In the genomic region with DNA sequence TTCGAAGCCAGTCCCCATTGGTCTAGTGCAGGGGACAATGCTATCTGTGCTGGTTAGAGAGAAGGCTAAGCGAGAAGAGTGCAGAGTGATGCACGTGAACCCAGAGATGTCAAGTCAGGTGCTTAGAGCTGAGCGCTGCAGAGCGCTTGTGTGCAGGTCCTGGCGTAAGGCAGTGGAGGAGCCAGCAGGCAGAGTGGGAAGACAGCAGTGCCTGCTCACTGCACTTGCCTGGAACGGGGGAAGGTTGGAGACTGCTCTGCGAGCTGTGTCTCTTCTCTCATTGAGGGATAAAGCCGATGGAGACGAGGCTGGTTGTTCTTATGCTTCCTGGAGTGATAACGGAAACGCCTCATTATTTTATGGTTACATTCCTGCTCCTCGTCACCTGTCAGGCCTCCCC, we compare ENCODE assay signal across 23 mouse cellular contexts. TPM values are rescaled to one million over a fixed set of nuclear protein-coding genes. Genes with fewer than 3 reads are reported as not detected.
DNase-seq lines count a peak whose midpoint lies in the region; ATAC-seq lines count a peak whose summit lies in the region.
"Had no signal": no experiment of that assay in that cellular context is flagged by ENCODE, and none has a peak within 500 bp of the region (broad histone marks: within the 10 kb centered on the region; RNA-seq: fewer than 3 reads in every experiment).

No protein-coding gene starts in this region.

- H3K27ac ChIP-seq in intestine, embryonic 14.5 days (ENCODE audit: low read depth): no peak overlapping the region
- no peak overlapping the region for H3K27ac ChIP-seq in intestine, embryonic 15.5 days
- H3K27ac ChIP-seq: embryonic facial prominence, embryonic 12.5 days; forebrain, embryonic 15.5 days; heart, embryonic 15.5 days; hindbrain, embryonic 13.5 days; hindbrain, postnatal 0 days had no signal

- H3K9ac ChIP-seq in intestine, embryonic 14.5 days (ENCODE audit: low read length): no peak overlapping the region
- no peak overlapping the region for H3K9ac ChIP-seq in intestine, embryonic 15.5 days
- H3K9ac ChIP-seq: embryonic facial prominence, embryonic 12.5 days; forebrain, embryonic 15.5 days; heart, embryonic 15.5 days; hindbrain, embryonic 13.5 days had no signal

- WGBS in intestine, embryonic 14.5 days: 55% methylated on average over 13 of the region's 13 CpGs
- WGBS in intestine, embryonic 15.5 days: 55% methylated on average over 13 of the region's 13 CpGs

- H3K4me1 ChIP-seq in intestine, embryonic 14.5 days (replicated peaks; ENCODE audit: control insufficient read depth, insufficient read depth, low read length): no peaks in the 10 kb centered on the region
- H3K4me1 ChIP-seq in intestine, embryonic 15.5 days (replicated peaks): no peaks in the 10 kb centered on the region
- H3K4me1 ChIP-seq: embryonic facial prominence, embryonic 12.5 days; forebrain, embryonic 15.5 days; heart, embryonic 15.5 days; hindbrain, embryonic 13.5 days had no signal

- 0 out of 2 replicates have a peak, but pooled peaks have one; percentile 27 for ATAC-seq in intestine, embryonic 14.5 days (replicated peaks; ENCODE audit: low FRiP score, low TSS enrichment, low read depth)
- no peak for ATAC-seq in intestine, embryonic 15.5 days
- ATAC-seq in cerebellum, adult (ENCODE audit: insufficient number of reproducible peaks, low FRiP score, low TSS enrichment): no peak
- ATAC-seq: activated CD4-positive, CD25-positive, alpha-beta regulatory T cell, adult 4 months; forebrain, embryonic 15.5 days; hindbrain, postnatal 0 days; Patski had no signal

- H3K4me3 ChIP-seq in intestine, embryonic 14.5 days (ENCODE audit: low read depth, low read length): no peak overlapping the region
- H3K4me3 ChIP-seq in intestine, embryonic 15.5 days (replicated peaks): no peak overlapping the region
- H3K4me3 ChIP-seq: embryonic facial prominence, embryonic 12.5 days; forebrain, embryonic 15.5 days; heart, embryonic 15.5 days; hindbrain, embryonic 13.5 days had no signal

- no peak for DNase-seq in intestine, embryonic 14.5 days (ENCODE audit: low spot score)
- DNase-seq in right cerebral cortex, adult 18-20 months: peak; percentile 40
- no peak for DNase-seq in right cerebral cortex, postnatal 10 days (ENCODE audit: low spot score in 2 of 2)
- peak; percentile 50 for DNase-seq in layer of hippocampus, adult 9-11 months
- no peak for DNase-seq in thymus, adult 18-20 months
- DNase-seq: adrenal gland, postnatal 14 days; cerebellum, adult 2 months; cerebellum, postnatal 10 days; gastrocnemius, postnatal 25 days; heart, adult 18-20 months; heart, postnatal 14 days had no signal

- H3K4me2 ChIP-seq in intestine, embryonic 14.5 days (ENCODE audit: low read length): no peak overlapping the region
- H3K4me2 ChIP-seq in intestine, embryonic 15.5 days (replicated peaks): no peak overlapping the region
- H3K4me2 ChIP-seq: embryonic facial prominence, embryonic 12.5 days; forebrain, embryonic 15.5 days; heart, embryonic 11.5 days; heart, embryonic 15.5 days; hindbrain, embryonic 13.5 days had no signal

- H3K27me3 ChIP-seq in intestine, embryonic 14.5 days (replicated peaks; ENCODE audit: control insufficient read depth, insufficient read depth, low read length): no peaks in the 10 kb centered on the region
- H3K27me3 ChIP-seq in intestine, embryonic 15.5 days (replicated peaks): no peaks in the 10 kb centered on the region
- H3K27me3 ChIP-seq: CH12.LX; embryonic facial prominence, embryonic 12.5 days; forebrain, embryonic 15.5 days; heart, embryonic 15.5 days; hindbrain, embryonic 13.5 days; Patski had no signal

- no peaks in the 10 kb centered on the region for H3K9me3 ChIP-seq in intestine, embryonic 14.5 days (ENCODE audit: control insufficient read depth, low read length)
- no peaks in the 10 kb centered on the region for H3K9me3 ChIP-seq in intestine, embryonic 15.5 days
- H3K9me3 ChIP-seq: embryonic facial prominence, embryonic 12.5 days; forebrain, embryonic 15.5 days; heart, embryonic 15.5 days; hindbrain, embryonic 13.5 days had no signal

- H3K36me3 ChIP-seq in intestine, embryonic 14.5 days (ENCODE audit: control insufficient read depth, insufficient read depth, low read length): peaks cover 71% of the 10 kb centered on the region
- H3K36me3 ChIP-seq in intestine, embryonic 15.5 days: peaks cover 19% of the 10 kb centered on the region

RNA-seq across cellular contexts. Expression of gene Pigb, which starts 25.5 kb away (rescaled TPM):
- 18.5 and 19.6 TPM in 2 replicates for polyA plus RNA-seq in intestine, embryonic 14.5 days (2014; fragmentation: Nextera tagmentation; extraction: Ambion mirVana)
- polyA plus RNA-seq in intestine, embryonic 15.5 days (2015; fragmentation: Nextera tagmentation; extraction: Ambion mirVana): 14.0 and 14.9 TPM in 2 replicates

RNA-seq across cellular contexts. Expression of gene Ccpg1, which starts 29.5 kb away (rescaled TPM):
- 21.8 and 22.4 TPM in 2 replicates for polyA plus RNA-seq in intestine, embryonic 14.5 days (2014; fragmentation: Nextera tagmentation; extraction: Ambion mirVana)
- polyA plus RNA-seq in intestine, embryonic 15.5 days (2015; fragmentation: Nextera tagmentation; extraction: Ambion mirVana): 25.0 and 25.4 TPM in 2 replicates

RNA-seq across cellular contexts. Expression of gene Ccpg1os, which starts 29.5 kb away (rescaled TPM):
- 11.1 and 12.2 TPM in 2 replicates for polyA plus RNA-seq in intestine, embryonic 14.5 days (2014; fragmentation: Nextera tagmentation; extraction: Ambion mirVana)
- 11.8 and 12.0 TPM in 2 replicates for polyA plus RNA-seq in intestine, embryonic 15.5 days (2015; fragmentation: Nextera tagmentation; extraction: Ambion mirVana)

RNA-seq across cellular contexts. Expression of gene Rab27a, which starts 29.9 kb away (rescaled TPM):
- 2.1 and 2.9 TPM in 2 replicates for polyA plus RNA-seq in intestine, embryonic 14.5 days (2014; fragmentation: Nextera tagmentation; extraction: Ambion mirVana)
- 7.9 and 9.0 TPM in 2 replicates for polyA plus RNA-seq in intestine, embryonic 15.5 days (2015; fragmentation: Nextera tagmentation; extraction: Ambion mirVana)

RNA-seq across cellular contexts. Expression of gene Gm44503, which starts 56.1 kb away (rescaled TPM):
- polyA plus RNA-seq in intestine, embryonic 14.5 days (2014; fragmentation: Nextera tagmentation; extraction: Ambion mirVana): not detected in 2 replicates
- not detected in 2 replicates for polyA plus RNA-seq in intestine, embryonic 15.5 days (2015; fragmentation: Nextera tagmentation; extraction: Ambion mirVana)
- polyA plus RNA-seq: activated CD4-positive, CD25-positive, alpha-beta regulatory T cell, adult 4 months; embryonic facial prominence, embryonic 12.5 days; forebrain, embryonic 15.5 days; frontal cortex, adult 2 months; heart, embryonic 11.5 days; heart, embryonic 15.5 days; hindbrain, embryonic 13.5 days; hindbrain, postnatal 0 days; Patski had no signal

Comparison
In these comparisons a context has a peak if more than half of its experiments do, and no peak if none do; other contexts are left out.
1. DNase-seq: peak in right cerebral cortex, adult 18-20 months (single experiment) and layer of hippocampus, adult 9-11 months (single experiment); none in intestine, embryonic 14.5 days (single experiment), right cerebral cortex, postnatal 10 days (0 of 2) and thymus, adult 18-20 months (0 of 2).